Mouse (Mus musculus): ENCODE data around the gene Cdhr2.

GRCm38 (mm10) chr13:54675895-54676590 lies 25.2 kb upstream of the Cdhr2 start:
- TF ChIP-seq CTCF (IDR thresholded peaks at IDR 0.05; ENCODE audit: control insufficient read depth, insufficient read depth, insufficient read length) (no peak), MAX (IDR thresholded peaks at IDR 0.05) (no peak)
